Mouse (Mus musculus) layer of hippocampus, adult 2 months (tissue): ENCODE data around the gene Clgn. TPM values are rescaled to one million over a fixed set of nuclear protein-coding genes. Genes with fewer than 3 reads are reported as not detected.

Source experiments
- DNase-seq, 2 experiments: peaks; one replicate each; pipeline ENCODE4 v3.0.0; 2022; ENCODE audit warnings: low spot score in 2 of 2
- H3K27ac ChIP-seq: fragments of 200-600 bp; 2 replicates; pipeline ENCODE4 v1.8.1; 2022
- H3K4me3 ChIP-seq: fragments of 200-600 bp; 2 replicates; pipeline ENCODE4 v1.8.1; 2022; ENCODE audit warnings: mild to moderate bottlenecking
- CTCF ChIP-seq: fragments of 200-600 bp; conservative IDR thresholded peaks from 2 replicates; pipeline ENCODE4 v1.8.1; 2022; ENCODE audit warnings: antibody characterized with exemption, mild to moderate bottlenecking, moderate library complexity
- long read RNA-seq, 2 experiments: library from polyadenylated mRNA; stranded (forward); transcript quantifications; one replicate each; pipeline ENCODE4 v2.0.0; 2021; ENCODE audit warnings: borderline mapping rate in 2 of 2
- total RNA-seq, 2 experiments: library from RNA; stranded (reverse); gene quantifications; 2 replicates each; pipeline ENCODE4 v1.2.3; 2021

Gene Clgn
- 1 to 10 TPM; 7.8 to 8.3 TPM for total RNA-seq
- long read RNA-seq, experiment 1, partial matches to known transcripts = 1 of 6 reads
- long read RNA-seq, experiment 1, other reads (novel, unspliced or antisense) = 5 of 6 reads
- long read RNA-seq, experiment 2, partial matches to known transcripts = 2 of 10 reads
- long read RNA-seq, experiment 2, other reads (novel, unspliced or antisense) = 7 of 10 reads

DNA sequence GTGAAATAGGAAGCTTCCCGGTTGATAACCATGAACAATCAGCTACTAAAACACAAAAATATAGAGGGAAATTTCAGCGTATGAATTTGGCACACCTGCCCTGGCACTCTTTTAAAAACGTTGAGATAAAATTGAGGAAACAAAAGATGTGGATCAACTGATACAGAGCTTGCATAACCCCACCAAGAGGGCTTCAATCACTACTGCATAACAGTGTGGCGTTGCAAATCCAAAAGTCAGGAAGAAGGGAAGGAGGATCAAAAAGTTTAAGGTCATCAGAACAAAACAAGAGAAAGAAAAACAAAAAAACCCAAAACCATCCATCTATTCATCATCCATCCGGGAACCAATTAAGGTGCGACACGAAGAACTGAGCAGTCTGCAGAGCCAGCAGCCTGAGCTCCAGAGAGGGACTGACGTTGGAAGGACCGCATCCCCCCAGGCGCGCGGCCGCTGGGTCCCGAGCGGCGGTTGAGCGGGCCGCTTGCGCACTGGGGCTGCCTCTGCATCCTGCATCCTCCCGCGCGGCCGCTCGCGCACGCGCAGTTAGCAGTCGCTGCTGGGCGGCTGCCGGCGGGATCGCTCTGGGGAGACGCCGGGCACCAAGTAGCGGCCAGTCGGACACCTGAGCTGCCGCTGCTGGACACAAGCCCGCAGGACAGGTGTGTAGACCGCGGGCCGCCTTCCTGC, at the start of gene Clgn:
Gene Clgn (plus strand): TSS at position 552 of the 690 bp plus-strand sequence.
- no peak for TF ChIP-seq CTCF
- Histone ChIP-seq H3K27ac (peak within 1 kb of the TSS; percentile 82), H3K4me3 (peak within 1 kb of the TSS; percentile 75)
- DNase-seq = peak; percentile 61 to 78

- no peak for TF ChIP-seq CTCF
- Histone ChIP-seq H3K27ac (no peak overlapping the region), H3K4me3 (no peak overlapping the region)
- no peak for DNase-seq
Observed at GRCm38 (mm10) chr8:83342076-83342475, 47.6 kb upstream of the Clgn start.

- TF ChIP-seq CTCF = peak; percentile 83
- Histone ChIP-seq H3K4me3 (no peak overlapping the region), H3K27ac (no peak overlapping the region)
- DNase-seq = peak in 1 of 2 experiments; percentile 29
Observed at GRCm38 (mm10) chr8:83342693-83343092, 47.0 kb upstream of the Clgn start.

DNA sequence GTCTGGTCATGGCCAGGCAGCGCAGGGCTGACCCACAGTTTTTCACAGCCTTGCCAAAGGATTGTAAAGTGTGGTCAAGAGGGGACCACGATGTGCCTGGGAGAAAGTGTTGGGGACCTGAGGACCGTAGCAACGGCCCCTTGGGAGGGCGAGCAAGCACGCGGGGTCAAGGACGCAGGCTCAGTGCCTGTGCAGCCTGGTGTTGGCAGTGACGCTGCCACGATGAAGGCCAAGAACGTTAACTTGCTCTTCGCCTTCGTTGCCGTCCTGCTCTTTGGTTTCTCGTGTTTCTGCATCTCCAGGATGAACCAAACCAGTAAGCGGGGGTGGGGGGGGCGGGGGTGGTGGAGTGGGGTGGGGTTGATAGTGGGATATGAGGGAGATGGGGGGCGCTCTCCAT, 41.4 kb upstream of the Clgn start, which contains the start of gene Mgat4d:
Gene Mgat4d (plus strand): TSS at position 209 of the 400 bp plus-strand sequence.
- no peak for TF ChIP-seq CTCF
- no peak for DNase-seq
- H3K4me3 ChIP-seq = no peak within 1 kb of the TSS
- H3K27ac ChIP-seq = no peak within 1 kb of the TSS

DNA sequence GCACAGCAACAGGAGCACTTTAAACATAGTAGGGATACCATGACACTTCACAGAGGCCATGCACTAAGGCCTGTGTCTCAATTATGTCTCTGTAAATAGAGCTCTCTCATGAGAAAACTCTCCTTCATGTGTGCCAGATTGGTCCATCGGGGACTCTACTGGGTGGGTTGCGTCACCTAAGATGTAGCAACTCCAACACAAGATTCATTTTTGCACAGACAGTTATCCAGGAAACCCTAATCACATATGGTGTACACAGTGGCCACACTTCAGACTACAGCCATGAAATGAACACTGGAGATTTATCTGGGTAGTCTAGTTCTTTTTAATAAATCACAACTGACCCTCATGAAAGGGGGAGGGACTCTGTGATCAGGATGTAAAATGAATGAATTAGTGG, 38.4 kb upstream of the Clgn start:
- no peak overlapping the region for H3K27ac ChIP-seq
- no peak for TF ChIP-seq CTCF
- no peak for DNase-seq
- no peak overlapping the region for H3K4me3 ChIP-seq

- Histone ChIP-seq H3K4me3 (no peak overlapping the region), H3K27ac (no peak overlapping the region)
- TF ChIP-seq CTCF = no peak
- no peak for DNase-seq
Observed at GRCm38 (mm10) chr8:83363156-83363769, 26.4 kb upstream of the Clgn start.

GRCm38 (mm10) chr8:83377231-83377630, 12.4 kb upstream of the Clgn start:
- no peak for DNase-seq
- no peak overlapping the region for H3K4me3 ChIP-seq
- no peak for TF ChIP-seq CTCF
- no peak overlapping the region for H3K27ac ChIP-seq

DNA sequence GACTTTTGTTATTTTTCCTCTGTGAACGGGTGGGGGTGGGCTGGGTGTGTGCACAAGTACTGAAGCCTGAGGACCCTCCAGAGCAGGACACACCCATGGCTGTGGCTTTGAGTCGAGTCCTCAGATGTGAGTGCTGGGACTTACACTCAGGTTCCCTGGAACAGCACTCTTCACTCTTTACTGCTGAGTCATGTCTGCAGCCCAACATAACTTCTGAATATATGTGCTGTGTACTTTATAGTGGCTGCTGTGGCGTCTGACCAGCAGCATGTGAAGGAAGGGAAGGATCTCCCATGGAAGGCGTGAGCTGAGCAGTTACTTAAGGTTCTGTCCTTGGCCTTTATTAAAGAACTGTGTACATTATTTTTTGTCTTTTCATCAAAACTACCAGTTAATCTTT, 9.5 kb upstream of the Clgn start:
- Histone ChIP-seq H3K27ac (no peak overlapping the region), H3K4me3 (no peak overlapping the region)
- no peak for TF ChIP-seq CTCF
- DNase-seq = no peak

GRCm38 (mm10) chr8:83381016-83381415, 8.7 kb upstream of the Clgn start:
- no peak overlapping the region for H3K4me3 ChIP-seq
- DNase-seq = no peak
- TF ChIP-seq CTCF = no peak
- H3K27ac ChIP-seq = no peak overlapping the region

- DNase-seq = no peak
- H3K4me3 ChIP-seq = no peak overlapping the region
- no peak overlapping the region for H3K27ac ChIP-seq
- TF ChIP-seq CTCF = no peak
Observed at GRCm38 (mm10) chr8:83382850-83383249, 6.8 kb upstream of the Clgn start.

- peak overlapping the region; percentile 75 for H3K4me3 ChIP-seq
- no peak for DNase-seq
- no peak for TF ChIP-seq CTCF
- H3K27ac ChIP-seq = peak overlapping the region; percentile 82
Observed at GRCm38 (mm10) chr8:83390006-83390701, 487 bp downstream of the Clgn start.

DNA sequence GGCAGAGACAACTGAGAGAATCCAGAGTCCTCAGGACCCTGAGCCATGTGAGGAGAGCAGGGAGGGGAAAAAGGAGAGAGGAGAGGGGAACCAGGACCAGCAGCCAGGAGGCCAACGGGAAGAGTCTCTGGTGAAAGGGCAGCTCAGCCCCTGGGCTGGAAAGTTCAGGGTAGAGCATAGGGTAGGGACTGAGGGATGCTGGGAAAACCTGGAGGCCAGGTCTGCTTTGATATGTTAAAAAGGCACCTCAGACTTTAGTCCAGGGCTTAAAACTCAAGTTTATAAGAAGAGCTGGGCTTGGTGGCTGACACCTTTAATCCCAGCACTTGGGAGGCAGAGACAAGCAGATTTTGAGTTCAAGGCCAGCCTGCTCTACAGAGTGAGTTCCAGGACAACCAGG, 2.9 kb downstream of the Clgn start:
- TF ChIP-seq CTCF = no peak
- DNase-seq = no peak
- Histone ChIP-seq H3K4me3 (no peak overlapping the region), H3K27ac (no peak overlapping the region)

- no peak for TF ChIP-seq CTCF
- no peak overlapping the region for H3K27ac ChIP-seq
- H3K4me3 ChIP-seq = no peak overlapping the region
- DNase-seq = no peak
Observed at GRCm38 (mm10) chr8:83394325-83394724, 4.7 kb downstream of the Clgn start.
